Mouse (Mus musculus): Measurements from ENCODE around the gene Ss18l2. TPM values are rescaled to one million over a fixed set of nuclear protein-coding genes. Genes with fewer than 3 reads are reported as not detected.

Gene Ss18l2
- total RNA-seq, 4 experiments from 2014 or later, result 32.9 to 48.3 (median 40.6) TPM

DNA sequence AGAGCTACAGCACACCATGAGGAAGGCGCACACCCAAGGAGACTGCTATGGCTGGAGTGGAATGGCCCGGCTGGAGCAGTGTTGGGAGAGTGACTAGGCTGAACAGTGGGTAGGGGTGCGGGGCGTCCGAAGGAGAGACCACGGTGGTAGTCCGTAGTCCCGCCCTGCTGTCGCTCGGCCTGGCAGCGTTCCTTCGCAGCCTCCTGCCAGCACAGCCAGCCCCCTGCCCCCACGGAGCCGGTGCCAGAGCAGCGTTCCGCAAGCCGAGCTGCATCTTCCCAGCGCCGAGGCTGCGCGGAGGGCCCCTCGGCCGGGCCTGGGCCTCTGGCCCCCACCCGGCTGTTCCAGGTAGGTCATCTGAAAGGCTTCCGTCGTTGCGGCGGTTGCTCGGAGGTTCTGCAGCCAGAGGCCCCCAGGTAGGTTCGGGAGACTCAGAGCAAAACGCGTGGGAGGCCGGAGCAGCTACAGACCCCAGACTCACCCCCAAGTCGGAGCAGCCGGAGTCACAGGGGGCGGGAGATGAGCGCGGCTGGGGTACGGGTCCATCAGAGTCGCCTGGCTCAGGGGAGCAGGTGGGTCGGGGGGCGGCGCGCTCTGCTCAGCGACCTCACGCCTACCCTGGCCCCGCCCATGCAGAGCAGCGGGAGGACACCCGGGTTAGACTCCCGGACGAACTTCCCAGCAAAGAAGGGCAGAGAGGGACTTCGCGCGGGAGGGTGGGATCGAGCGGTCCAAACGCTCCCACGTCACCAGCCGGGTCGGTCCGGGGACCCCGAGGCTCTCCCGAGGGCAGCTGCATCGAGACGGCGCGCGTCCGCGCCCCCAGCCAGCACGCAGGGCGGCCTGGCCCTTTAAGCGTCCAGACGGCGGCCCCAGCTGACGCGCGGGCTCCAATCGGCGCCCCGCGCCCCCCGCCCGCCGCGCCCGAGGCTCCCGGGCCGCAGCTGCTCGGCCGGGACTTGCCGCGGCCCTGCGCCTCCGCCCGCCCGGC, 49.3 kb downstream of the Ss18l2 start, which contains the start of gene Zfp651:
Gene Zfp651, plus strand, starts transcription at position 240 of the 991 bp plus-strand sequence.
- peak; percentile 49 for DNase-seq

GRCm38 (mm10) chr9:121760271-121761090, 50.4 kb downstream of the Ss18l2 start:
- peak; percentile 66 for DNase-seq

DNA sequence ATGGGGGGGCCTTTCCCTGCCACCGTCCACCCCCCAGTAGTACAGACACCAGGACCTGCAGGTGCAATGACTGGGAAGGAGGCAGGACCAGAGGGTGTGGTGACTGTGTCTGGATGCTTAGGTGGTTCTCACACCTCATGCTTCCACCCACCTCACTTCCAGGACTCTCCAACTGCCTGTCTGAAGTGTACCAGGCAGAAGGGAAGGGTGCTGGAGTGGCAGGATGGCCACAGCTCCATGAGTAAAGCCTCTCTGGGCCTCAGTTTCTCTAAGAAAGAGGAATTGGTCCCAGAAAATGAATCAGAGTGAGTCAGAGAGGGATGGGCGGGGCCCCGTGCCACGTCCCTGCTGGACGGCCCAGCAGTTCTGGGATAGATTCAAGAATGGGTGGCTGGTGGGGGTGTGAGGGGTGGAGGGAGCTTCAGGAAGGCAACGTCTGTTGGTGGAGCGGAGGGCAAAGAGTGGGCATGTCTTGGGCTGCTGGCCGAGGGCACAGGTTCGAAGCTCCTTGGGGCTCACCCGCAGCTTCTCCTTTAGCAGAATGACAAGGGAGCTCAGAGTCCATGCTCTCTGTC, 51.0 kb downstream of the Ss18l2 start:
- DNase-seq, result no peak

DNA sequence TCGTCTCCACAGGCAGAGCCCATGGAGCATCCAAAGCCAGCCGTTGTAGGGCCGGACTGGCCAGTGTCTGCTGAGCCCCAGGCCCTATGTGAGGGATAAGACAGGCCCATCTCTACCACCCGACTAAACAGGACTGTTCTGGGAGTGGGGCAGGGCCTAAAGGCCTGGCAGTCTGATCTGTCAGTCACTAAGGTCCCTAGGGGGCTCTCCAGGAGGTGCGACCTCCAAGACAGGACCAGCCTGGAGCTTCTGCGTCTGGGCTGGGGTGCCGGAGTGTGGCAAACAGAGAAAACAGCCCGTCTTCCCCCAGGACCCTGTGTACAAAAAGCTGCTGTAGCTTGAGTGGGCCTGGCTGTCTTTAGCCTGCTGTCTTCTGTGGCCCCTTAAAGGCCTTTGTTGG, 51.7 kb downstream of the Ss18l2 start:
- DNase-seq, result no peak

GRCm38 (mm10) chr9:121762248-121762647, 52.1 kb downstream of the Ss18l2 start:
- DNase-seq, result no peak

GRCm38 (mm10) chr9:121762761-121763160, 52.6 kb downstream of the Ss18l2 start:
- DNase-seq, result no peak

Other genes starting within 250 kb of the Ss18l2 start
- gene Cck, start 214.6 kb upstream of the Ss18l2 start, total RNA-seq (2022), result 1 to 10 TPM in 3 of 4 experiments, under 1 TPM in 1; 0.74 to 4.8 (median 1.4) TPM
- gene Lyzl4, start 68.2 kb upstream of the Ss18l2 start, total RNA-seq (2022), result under 1 TPM in 1 of 4 experiments, not detected in 3; 0.75 TPM
- 1 to 10 TPM in 2 of 4 experiments, under 1 TPM in 2; 0.58 to 2.2 (median 1.2) TPM for gene Vipr1, start 67.6 kb upstream of the Ss18l2 start, total RNA-seq (2022)
- gene Sec22c, start 4.8 kb upstream of the Ss18l2 start, total RNA-seq (2022), result 1 to 10 TPM; 6.4 to 8.3 (median 7.2) TPM
- gene Nktr, start 8.8 kb downstream of the Ss18l2 start, total RNA-seq (2022), result 100 to 1,000 TPM in 2 of 4 experiments, 10 to 100 TPM in 2; 57.2 to 146 (median 91.1) TPM
- 10 to 100 TPM; 39.3 to 64.2 (median 52.9) TPM for gene Zfp651, start 49.0 kb downstream of the Ss18l2 start, total RNA-seq (2022)
- gene Klhl40, start 67.3 kb downstream of the Ss18l2 start, total RNA-seq (2022), result under 1 TPM in 1 of 4 experiments, not detected in 3; 0.15 TPM
- under 1 TPM in 1 of 4 experiments, not detected in 3; 0.59 TPM for gene Hhatl, start 82.2 kb downstream of the Ss18l2 start, total RNA-seq (2022)
- 1 to 10 TPM in 3 of 4 experiments, under 1 TPM in 1; 0.73 to 2.2 (median 1.6) TPM for gene Ccdc13, start 129.1 kb downstream of the Ss18l2 start, total RNA-seq (2022)
- 100 to 1,000 TPM in 1 of 4 experiments, 10 to 100 TPM in 3; 86.5 to 102 (median 87.4) TPM for gene Higd1a, start 148.0 kb downstream of the Ss18l2 start, total RNA-seq (2022)
- gene Ackr2, start 188.0 kb downstream of the Ss18l2 start, total RNA-seq (2022), result 1 to 10 TPM in 1 of 4 experiments, under 1 TPM in 3; 0.77 to 2.1 (median 0.88) TPM
- under 1 TPM; 0.54 to 0.84 (median 0.72) TPM for gene Cyp8b1, start 206.0 kb downstream of the Ss18l2 start, total RNA-seq (2022)
- 1 to 10 TPM; 1.8 to 2.7 (median 2.3) TPM for gene Fam198a, start 240.7 kb downstream of the Ss18l2 start, total RNA-seq (2022)